Mouse (Mus musculus): ENCODE measurements at regions not wholly inside any gene's neighbourhood (a gene's known extent, or its start where the extent isn't known, plus 50 kb on each side); places are given as distances from the start of the nearest gene placed in this dataset.

GRCm38 (mm10) chr17:88255744-88256598, 184.5 kb upstream of the Foxn2 start:
- DNase-seq (ENCODE audit: low spot score in 2 of 2), result peak; percentile 79 to 81

DNA sequence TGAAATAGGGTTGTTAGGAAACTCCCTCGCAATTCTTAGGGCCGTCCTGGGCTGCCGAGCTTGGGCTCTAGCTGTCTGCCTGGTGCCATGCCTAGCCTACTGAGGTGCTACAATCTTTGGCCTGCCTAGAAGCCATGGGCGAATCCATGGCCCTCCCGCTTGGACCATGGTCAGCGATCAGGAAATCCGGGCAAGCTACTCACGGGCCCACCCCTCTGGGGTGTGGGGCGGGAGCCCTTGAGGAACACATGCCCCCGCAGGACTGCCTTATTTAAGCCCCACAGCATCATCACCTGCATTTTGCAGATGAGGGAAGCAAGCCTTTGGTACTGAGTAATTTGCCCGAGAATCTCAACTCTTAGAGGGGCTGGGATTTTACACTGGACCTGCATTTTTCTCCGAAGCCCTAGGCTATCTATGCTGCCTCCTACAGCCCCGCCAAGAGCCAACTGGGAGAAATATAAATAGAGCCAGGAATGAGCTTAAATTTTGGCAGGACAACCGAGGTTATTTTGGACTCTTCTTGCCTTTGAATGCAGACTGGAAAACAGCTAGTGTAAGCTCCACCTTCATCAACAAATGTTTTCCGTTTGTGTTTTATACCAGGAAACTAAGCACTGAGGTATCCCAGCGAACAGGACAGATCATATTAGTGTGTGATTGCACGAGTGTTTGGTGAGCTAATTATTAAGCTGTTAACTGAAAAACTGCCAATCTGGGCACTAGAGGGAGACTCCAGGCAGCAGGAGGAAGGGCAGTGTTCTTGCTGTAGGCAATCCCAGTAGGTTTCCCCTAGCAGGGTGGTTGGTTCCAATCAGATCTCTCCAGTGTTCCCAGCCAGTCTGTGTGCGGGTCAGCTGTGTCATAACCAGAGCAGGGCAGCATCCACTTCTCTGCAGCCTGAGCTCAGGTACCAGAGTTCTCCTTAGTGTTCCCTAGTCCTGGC, 183.6 kb upstream of the Foxn2 start:
- peak; percentile 49 to 70 for DNase-seq (ENCODE audit: low spot score in 2 of 2)

GRCm38 (mm10) chr17:88258361-88258796, 182.1 kb upstream of the Foxn2 start:
- no peak for DNase-seq (ENCODE audit: low spot score in 2 of 2)

- no peak for DNase-seq (ENCODE audit: low spot score in 2 of 2)
These were observed 180.3 kb upstream of the Foxn2 start for GRCm38 (mm10) chr17:88260176-88260575.

DNA sequence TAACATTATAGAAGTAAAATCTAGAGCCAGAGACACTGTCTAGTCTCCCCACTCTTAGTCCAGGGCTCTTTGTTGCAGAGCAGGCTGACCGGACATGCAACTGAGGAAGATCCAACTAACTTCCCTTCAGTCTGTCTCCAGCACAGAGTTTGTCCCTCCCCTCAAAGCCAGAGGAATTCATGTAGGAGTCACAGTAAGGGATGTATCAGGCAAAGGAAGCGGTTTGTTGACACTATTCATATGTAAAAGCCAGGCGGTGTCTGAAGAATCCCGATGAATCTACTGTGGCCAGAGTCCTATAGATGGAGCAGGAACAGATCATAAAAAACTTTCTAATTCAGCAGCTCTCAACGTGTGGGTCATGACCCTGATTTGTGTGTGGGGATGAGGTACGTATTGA, 179.7 kb upstream of the Foxn2 start:
- DNase-seq (ENCODE audit: low spot score in 2 of 2), result no peak

DNA sequence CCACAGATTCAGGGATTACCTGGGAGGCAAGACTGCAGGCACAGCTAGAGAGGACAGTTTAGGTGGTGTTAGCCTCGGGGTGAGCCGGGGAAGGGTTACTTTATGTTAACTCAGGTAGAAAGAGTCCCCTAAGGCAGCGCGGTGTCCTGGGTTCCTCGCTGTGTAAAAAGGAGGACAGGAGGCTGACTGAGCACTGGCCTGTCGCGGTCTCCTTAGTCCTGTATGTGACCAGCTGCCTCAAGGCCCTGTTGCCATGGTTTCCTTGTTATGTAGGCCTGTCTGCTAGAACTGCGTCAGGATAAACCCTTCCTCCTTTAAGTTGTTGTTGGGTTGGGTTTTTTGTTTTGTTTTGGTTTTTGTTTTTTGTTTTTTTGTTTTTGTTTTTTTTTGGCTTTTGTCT, 179.0 kb upstream of the Foxn2 start:
- DNase-seq (ENCODE audit: low spot score in 2 of 2), result no peak

GRCm38 (mm10) chr17:88262326-88263187, 178.0 kb upstream of the Foxn2 start:
- peak; percentile 69 to 80 for DNase-seq (ENCODE audit: low spot score in 2 of 2)

DNA sequence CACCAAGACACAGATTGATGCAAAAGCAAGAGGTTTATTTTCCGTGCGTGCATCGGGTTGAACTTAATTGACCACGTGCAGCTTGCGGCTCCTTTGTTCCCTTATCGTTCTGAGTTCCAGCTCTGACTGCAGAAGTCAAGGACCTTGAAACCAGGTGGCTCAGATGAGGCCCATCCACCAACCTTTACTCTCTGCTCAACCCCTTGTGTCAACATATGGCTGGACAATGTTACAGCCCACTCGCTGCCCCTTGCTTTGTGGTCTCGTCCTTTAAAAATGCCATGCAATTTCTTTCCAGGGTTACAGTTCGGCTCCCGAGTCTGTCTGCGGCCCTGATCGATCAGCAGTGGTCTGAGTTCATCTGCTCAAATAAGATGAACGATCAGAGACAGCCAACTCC, 175.2 kb upstream of the Foxn2 start:
- DNase-seq (ENCODE audit: low spot score in 2 of 2), result no peak

- no peak for DNase-seq (ENCODE audit: low spot score in 2 of 2)
These were observed 172.3 kb upstream of the Foxn2 start for GRCm38 (mm10) chr17:88268216-88268615.

GRCm38 (mm10) chr17:88268802-88269201, 171.7 kb upstream of the Foxn2 start:
- DNase-seq (ENCODE audit: low spot score in 2 of 2), result no peak

DNA sequence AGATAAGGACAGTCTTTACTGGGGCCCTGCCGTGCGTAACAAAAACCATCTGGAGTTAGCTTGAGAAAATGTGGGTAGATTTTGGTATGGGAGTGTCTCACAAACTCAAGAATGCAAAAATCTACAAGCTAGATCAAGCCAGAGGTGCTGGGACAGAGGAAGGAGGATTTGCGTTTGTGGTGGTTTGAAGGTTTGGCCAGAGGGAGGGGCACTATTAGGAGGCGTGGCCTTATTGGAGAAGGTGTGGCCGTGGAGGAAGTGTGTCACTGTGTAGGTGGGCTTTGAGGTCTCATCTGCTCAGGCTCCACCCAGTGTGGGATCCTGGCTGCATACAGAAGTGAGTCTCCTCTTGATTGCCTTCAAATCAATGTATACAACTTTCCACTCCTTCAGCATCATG, 169.6 kb upstream of the Foxn2 start:
- DNase-seq (ENCODE audit: low spot score in 2 of 2), result no peak

- no peak for DNase-seq (ENCODE audit: low spot score in 2 of 2)
These were observed 168.3 kb upstream of the Foxn2 start for GRCm38 (mm10) chr17:88272161-88272560.

DNA sequence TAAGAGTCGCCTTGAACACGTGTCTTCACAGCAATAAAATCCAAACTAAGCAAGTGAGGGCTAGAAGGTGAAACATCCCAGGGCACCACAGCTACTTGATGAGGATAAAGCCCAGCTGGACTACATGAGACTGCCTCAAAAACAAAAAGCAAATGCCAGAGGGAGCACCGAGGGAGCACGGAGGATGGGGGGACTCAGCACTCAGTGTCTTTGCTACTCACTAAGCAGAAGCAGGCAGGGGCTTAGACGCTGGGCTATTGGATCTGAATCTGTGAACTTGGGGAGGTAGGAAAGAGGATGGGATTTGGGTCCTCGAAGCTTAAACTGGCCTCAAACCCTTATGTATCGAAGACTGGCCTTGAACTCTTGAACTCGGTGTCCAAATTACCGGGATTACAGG, 167.0 kb upstream of the Foxn2 start:
- no peak for DNase-seq (ENCODE audit: low spot score in 2 of 2)

DNA sequence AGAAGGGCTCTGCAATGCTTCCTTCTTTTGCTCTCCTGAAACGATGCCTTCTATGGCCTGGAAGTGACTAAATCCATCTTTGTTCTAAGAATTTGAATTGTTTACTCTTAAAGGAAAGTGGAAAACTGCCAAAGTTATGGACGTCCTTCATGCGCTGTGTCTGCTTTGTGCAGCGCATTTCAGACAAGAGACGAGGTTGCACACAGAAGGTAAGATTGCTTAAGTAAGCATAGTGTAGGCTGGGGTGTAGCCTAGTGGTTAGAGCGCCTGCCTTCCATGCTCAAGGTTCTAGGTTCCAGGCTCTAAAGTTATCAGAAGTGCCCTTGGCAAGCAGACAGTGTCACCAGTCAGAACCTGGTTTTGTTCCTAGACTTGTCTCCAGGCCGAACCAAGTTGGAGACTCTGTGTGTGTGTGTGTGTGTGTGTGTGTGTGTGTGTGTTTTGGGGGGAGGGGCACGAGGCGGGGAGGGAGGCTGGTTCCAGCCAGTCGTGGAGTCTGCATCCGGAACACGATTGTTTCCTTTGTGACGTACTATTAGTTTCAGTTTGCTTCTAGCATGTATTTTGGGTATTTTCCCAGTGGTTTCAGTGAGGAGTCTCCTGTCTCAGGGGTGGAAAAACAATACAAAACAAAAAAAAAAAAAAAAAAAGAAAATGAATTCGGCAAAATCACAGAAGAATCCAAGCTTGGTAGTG, 166.4 kb upstream of the Foxn2 start:
- peak in 1 of 2 experiments; percentile 18 for DNase-seq (ENCODE audit: low spot score in 2 of 2)

GRCm38 (mm10) chr17:88274720-88275433, 165.6 kb upstream of the Foxn2 start:
- peak; percentile 25 to 31 for DNase-seq (ENCODE audit: low spot score in 2 of 2)

DNA sequence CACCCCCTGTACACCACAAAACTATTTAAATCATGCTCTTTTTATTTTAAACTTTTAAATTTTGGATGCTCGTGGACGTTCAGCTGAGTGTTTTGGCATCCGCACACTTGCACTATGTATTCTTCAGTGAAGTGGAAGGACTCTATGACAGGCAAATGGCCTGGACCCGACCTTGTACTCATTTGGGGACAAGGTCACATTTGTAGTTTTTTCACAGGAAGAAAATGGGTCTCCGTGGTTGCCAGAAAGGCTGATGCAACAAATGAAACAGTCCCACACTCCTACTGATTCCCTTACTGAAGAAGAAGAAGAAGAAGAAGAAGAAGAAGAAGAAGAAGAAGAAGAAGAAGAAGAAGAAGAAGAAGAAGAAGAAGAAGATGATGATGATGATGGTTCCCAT, 160.9 kb upstream of the Foxn2 start:
- DNase-seq (ENCODE audit: low spot score in 2 of 2), result no peak

DNA sequence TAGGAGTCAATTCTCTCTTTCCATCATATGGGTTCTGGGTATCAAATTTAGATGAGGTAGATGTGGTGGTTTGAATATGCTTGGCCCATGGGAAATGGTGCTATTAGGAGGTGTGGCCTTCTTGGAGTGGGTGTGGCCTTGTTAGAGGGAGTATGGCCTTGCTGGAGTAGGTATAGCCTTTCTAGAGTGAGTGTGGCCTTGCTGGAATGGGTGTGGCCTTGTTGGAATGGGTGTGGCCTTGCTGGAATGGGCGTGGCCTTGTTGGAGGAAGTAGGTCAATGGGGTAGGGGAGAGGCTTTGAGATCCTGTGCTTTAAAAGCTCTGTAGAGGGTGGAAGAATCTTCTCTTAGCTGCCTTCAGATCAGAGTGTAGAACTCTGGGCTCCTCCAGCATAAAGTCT, 157.8 kb upstream of the Foxn2 start:
- DNase-seq (ENCODE audit: low spot score in 2 of 2), result no peak

GRCm38 (mm10) chr17:88284477-88284876, 156.0 kb upstream of the Foxn2 start:
- no peak for DNase-seq (ENCODE audit: low spot score in 2 of 2)

DNA sequence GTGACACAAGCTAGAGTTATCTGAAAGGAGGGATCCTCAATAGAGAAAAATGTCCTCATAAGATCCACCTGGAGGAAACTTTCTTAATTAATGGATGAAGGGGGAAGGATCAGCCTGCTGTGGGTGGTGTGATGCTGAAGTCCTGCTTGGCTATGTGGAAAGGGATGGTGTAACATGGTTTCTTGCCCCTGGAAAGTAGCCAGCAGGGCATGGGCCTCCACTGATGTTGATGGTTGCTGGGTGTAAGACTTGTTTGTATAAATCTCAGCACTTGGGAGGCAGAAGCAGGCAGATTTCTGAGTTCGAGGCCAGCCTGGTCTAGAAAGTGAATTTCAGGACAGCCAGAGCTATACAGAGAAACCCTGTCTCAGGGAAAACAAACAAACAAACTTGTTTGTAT, 152.7 kb upstream of the Foxn2 start:
- no peak for DNase-seq (ENCODE audit: low spot score in 2 of 2)

DNA sequence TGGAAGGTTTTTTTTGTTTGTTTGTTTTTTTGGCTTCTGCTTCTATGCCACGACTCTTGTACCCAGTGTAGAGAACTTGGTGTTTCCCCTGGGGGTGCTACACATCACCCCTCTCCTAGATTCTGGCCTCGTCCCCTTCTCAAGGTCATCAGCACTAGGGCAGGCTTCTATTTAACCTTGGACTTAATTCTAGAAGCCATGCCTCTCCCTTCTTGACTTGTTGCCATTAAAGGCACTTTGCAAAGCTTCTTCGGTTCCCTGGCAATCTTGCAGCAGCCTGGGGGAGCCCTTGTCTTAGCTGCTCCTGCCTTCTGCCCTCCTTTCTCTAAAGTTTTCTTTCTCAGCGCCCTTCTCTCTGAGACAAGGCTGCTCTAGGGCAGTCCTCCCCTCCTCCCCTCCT, 143.0 kb upstream of the Foxn2 start:
- DNase-seq (ENCODE audit: low spot score in 2 of 2), result no peak
